Mouse (Mus musculus): ENCODE results near the gene Srd5a3. TPM values are rescaled to one million over a fixed set of nuclear protein-coding genes. Genes with fewer than 3 reads are reported as not detected.

Srd5a3 gene
- polyA plus RNA-seq, 2 experiments = 31.6 to 32.0 TPM

- Histone ChIP-seq H3K4me3 (replicated peaks; ENCODE audit: low read length) (no peak overlapping the region), H3K9ac (ENCODE audit: low read depth, low read length, severe bottlenecking) (no peak overlapping the region), H3K4me2 (replicated peaks; ENCODE audit: low read depth, low read length, severe bottlenecking) (no peak overlapping the region), H3K27me3 (ENCODE audit: control insufficient read depth, insufficient read depth, low read length) (no peaks in the 10 kb centered on the region), H3K9me3 (ENCODE audit: control insufficient read depth, low read length) (no peaks in the 10 kb centered on the region), H3K27ac (replicated peaks; ENCODE audit: low read depth, low read length) (no peak overlapping the region), H3K36me3 (ENCODE audit: control insufficient read depth, insufficient read depth, low read length) (peaks cover 10% of the 10 kb centered on the region), H3K4me1 (ENCODE audit: control insufficient read depth, insufficient read depth, low read length) (no peaks in the 10 kb centered on the region)
- TF ChIP-seq POLR2A (IDR thresholded peaks at IDR 0.05; ENCODE audit: borderline replicate concordance, extremely low read depth, insufficient read depth, insufficient read length) = no peak
- ATAC-seq (ENCODE audit: low FRiP score, low read depth) (no peak), DNase-seq (ENCODE audit: low spot score) (no peak)
- 57% methylated on average over 3 of the region's 3 CpGs for WGBS
These were observed 20.0 kb downstream of the Srd5a3 start for GRCm38 (mm10) chr5:76160086-76160485.

- Histone ChIP-seq H3K4me2 (replicated peaks; ENCODE audit: low read depth, low read length, severe bottlenecking) (no peak overlapping the region), H3K9ac (ENCODE audit: low read depth, low read length, severe bottlenecking) (no peak overlapping the region), H3K27ac (replicated peaks; ENCODE audit: low read depth, low read length) (no peak overlapping the region), H3K9me3 (ENCODE audit: control insufficient read depth, low read length) (no peaks in the 10 kb centered on the region), H3K27me3 (ENCODE audit: control insufficient read depth, insufficient read depth, low read length) (no peaks in the 10 kb centered on the region), H3K4me1 (ENCODE audit: control insufficient read depth, insufficient read depth, low read length) (no peaks in the 10 kb centered on the region), H3K36me3 (ENCODE audit: control insufficient read depth, insufficient read depth, low read length) (no peaks in the 10 kb centered on the region), H3K4me3 (replicated peaks; ENCODE audit: low read length) (no peak overlapping the region)
- TF ChIP-seq POLR2A (IDR thresholded peaks at IDR 0.05; ENCODE audit: borderline replicate concordance, extremely low read depth, insufficient read depth, insufficient read length) = no peak
- WGBS = 90% methylated on average over 6 of the region's 6 CpGs
- no peak for ATAC-seq (ENCODE audit: low FRiP score, low read depth)
- DNase-seq (ENCODE audit: low spot score) = no peak
These were observed 21.4 kb downstream of the Srd5a3 start for GRCm38 (mm10) chr5:76161491-76161890.

- H3K4me2 ChIP-seq (replicated peaks; ENCODE audit: low read depth, low read length, severe bottlenecking) = no peak overlapping the region
- TF ChIP-seq POLR2A (IDR thresholded peaks at IDR 0.05; ENCODE audit: borderline replicate concordance, extremely low read depth, insufficient read depth, insufficient read length) = no peak
- H3K27ac ChIP-seq (replicated peaks; ENCODE audit: low read depth, low read length) = no peak overlapping the region
- H3K9me3 ChIP-seq (ENCODE audit: control insufficient read depth, low read length) = no peaks in the 10 kb centered on the region
- WGBS = 84% methylated on average over 5 of the region's 5 CpGs
- no peaks in the 10 kb centered on the region for H3K27me3 ChIP-seq (ENCODE audit: control insufficient read depth, insufficient read depth, low read length)
- H3K9ac ChIP-seq (ENCODE audit: low read depth, low read length, severe bottlenecking) = no peak overlapping the region
- no peak overlapping the region for H3K4me3 ChIP-seq (replicated peaks; ENCODE audit: low read length)
- DNase-seq (ENCODE audit: low spot score) (no peak), ATAC-seq (ENCODE audit: low FRiP score, low read depth) (no peak)
- H3K4me1 ChIP-seq (ENCODE audit: control insufficient read depth, insufficient read depth, low read length) = no peaks in the 10 kb centered on the region
- no peaks in the 10 kb centered on the region for H3K36me3 ChIP-seq (ENCODE audit: control insufficient read depth, insufficient read depth, low read length)
These were observed 22.9 kb downstream of the Srd5a3 start for GRCm38 (mm10) chr5:76162926-76163325.

- no peak for TF ChIP-seq POLR2A (IDR thresholded peaks at IDR 0.05; ENCODE audit: borderline replicate concordance, extremely low read depth, insufficient read depth, insufficient read length)
- Histone ChIP-seq H3K4me2 (replicated peaks; ENCODE audit: low read depth, low read length, severe bottlenecking) (no peak overlapping the region), H3K27ac (replicated peaks; ENCODE audit: low read depth, low read length) (no peak overlapping the region), H3K4me3 (replicated peaks; ENCODE audit: low read length) (no peak overlapping the region), H3K9me3 (ENCODE audit: control insufficient read depth, low read length) (no peaks in the 10 kb centered on the region), H3K36me3 (ENCODE audit: control insufficient read depth, insufficient read depth, low read length) (no peaks in the 10 kb centered on the region), H3K9ac (ENCODE audit: low read depth, low read length, severe bottlenecking) (no peak overlapping the region), H3K27me3 (ENCODE audit: control insufficient read depth, insufficient read depth, low read length) (no peaks in the 10 kb centered on the region), H3K4me1 (ENCODE audit: control insufficient read depth, insufficient read depth, low read length) (no peaks in the 10 kb centered on the region)
- no peak for ATAC-seq (ENCODE audit: low FRiP score, low read depth)
- WGBS = 53% methylated on average over 4 of the region's 4 CpGs
- no peak for DNase-seq (ENCODE audit: low spot score)
These were observed 23.8 kb downstream of the Srd5a3 start for GRCm38 (mm10) chr5:76163828-76164390.

- DNase-seq (ENCODE audit: low spot score) (no peak), ATAC-seq (ENCODE audit: low FRiP score, low read depth) (no peak)
- Histone ChIP-seq H3K9ac (ENCODE audit: low read depth, low read length, severe bottlenecking) (no peak overlapping the region), H3K4me3 (replicated peaks; ENCODE audit: low read length) (no peak overlapping the region), H3K27me3 (ENCODE audit: control insufficient read depth, insufficient read depth, low read length) (no peaks in the 10 kb centered on the region), H3K4me2 (replicated peaks; ENCODE audit: low read depth, low read length, severe bottlenecking) (no peak overlapping the region), H3K36me3 (ENCODE audit: control insufficient read depth, insufficient read depth, low read length) (no peaks in the 10 kb centered on the region), H3K4me1 (ENCODE audit: control insufficient read depth, insufficient read depth, low read length) (no peaks in the 10 kb centered on the region), H3K27ac (replicated peaks; ENCODE audit: low read depth, low read length) (no peak overlapping the region), H3K9me3 (ENCODE audit: control insufficient read depth, low read length) (no peaks in the 10 kb centered on the region)
- no peak for TF ChIP-seq POLR2A (IDR thresholded peaks at IDR 0.05; ENCODE audit: borderline replicate concordance, extremely low read depth, insufficient read depth, insufficient read length)
- 61% methylated on average over 7 of the region's 7 CpGs for WGBS
These were observed 24.8 kb downstream of the Srd5a3 start for GRCm38 (mm10) chr5:76164827-76165226.

GRCm38 (mm10) chr5:76170522-76170921, 30.5 kb downstream of the Srd5a3 start:
- Histone ChIP-seq H3K9ac (ENCODE audit: low read depth, low read length, severe bottlenecking) (no peak overlapping the region), H3K4me1 (ENCODE audit: control insufficient read depth, insufficient read depth, low read length) (no peaks in the 10 kb centered on the region), H3K27ac (replicated peaks; ENCODE audit: low read depth, low read length) (no peak overlapping the region), H3K27me3 (ENCODE audit: control insufficient read depth, insufficient read depth, low read length) (no peaks in the 10 kb centered on the region), H3K4me3 (replicated peaks; ENCODE audit: low read length) (no peak overlapping the region), H3K9me3 (ENCODE audit: control insufficient read depth, low read length) (no peaks in the 10 kb centered on the region), H3K36me3 (ENCODE audit: control insufficient read depth, insufficient read depth, low read length) (no peaks in the 10 kb centered on the region), H3K4me2 (replicated peaks; ENCODE audit: low read depth, low read length, severe bottlenecking) (no peak overlapping the region)
- WGBS = 75% methylated on average over 4 of the region's 4 CpGs
- TF ChIP-seq POLR2A (IDR thresholded peaks at IDR 0.05; ENCODE audit: borderline replicate concordance, extremely low read depth, insufficient read depth, insufficient read length) = no peak
- ATAC-seq (ENCODE audit: low FRiP score, low read depth) (no peak), DNase-seq (ENCODE audit: low spot score) (no peak)

Measured in limb, embryonic 14.5 days (tissue).